Mouse (Mus musculus) neural tube, embryonic 10.5 days (tissue): ENCODE results near the gene Tstd3.
A peak's percentile ranks its signal among the peaks of the same experiment; 100 is the strongest.

Experiments used
- DNase-seq: peaks from one replicate; pipeline ENCODE4 v3.0.0-alpha.2; 2017; ENCODE audit warnings: low spot score; ENCODE audit errors: extremely low spot score

The Tstd3 gene

DNA sequence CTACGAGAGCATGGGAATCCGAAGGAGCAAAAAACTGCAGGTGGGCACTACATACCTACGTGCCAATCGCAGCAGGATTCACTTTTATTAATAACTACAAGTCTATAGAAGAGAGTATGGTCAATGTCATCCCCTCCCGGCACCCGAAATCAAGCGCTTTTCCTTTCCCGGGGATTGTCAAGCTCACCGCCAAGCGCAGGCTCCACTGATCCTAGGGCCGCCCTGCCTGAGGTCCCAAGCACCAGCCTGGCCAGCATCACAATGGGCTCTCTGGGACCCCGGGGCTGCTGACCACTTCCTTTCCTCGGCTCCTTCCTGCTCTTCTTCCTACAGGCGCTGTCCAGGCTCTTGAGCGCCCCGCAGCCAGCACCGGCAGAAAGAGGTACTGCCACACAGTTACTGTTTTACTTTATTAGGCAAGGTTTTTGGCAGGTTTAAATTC is at the start of gene Tstd3, which contains the start of gene Usp45:
Gene Tstd3, minus strand, starts transcription at position 350 of the 442 bp plus-strand sequence.
Gene Usp45, plus strand, starts transcription at position 294 of the 442 bp plus-strand sequence.
- DNase-seq: peak; percentile 78

DNA sequence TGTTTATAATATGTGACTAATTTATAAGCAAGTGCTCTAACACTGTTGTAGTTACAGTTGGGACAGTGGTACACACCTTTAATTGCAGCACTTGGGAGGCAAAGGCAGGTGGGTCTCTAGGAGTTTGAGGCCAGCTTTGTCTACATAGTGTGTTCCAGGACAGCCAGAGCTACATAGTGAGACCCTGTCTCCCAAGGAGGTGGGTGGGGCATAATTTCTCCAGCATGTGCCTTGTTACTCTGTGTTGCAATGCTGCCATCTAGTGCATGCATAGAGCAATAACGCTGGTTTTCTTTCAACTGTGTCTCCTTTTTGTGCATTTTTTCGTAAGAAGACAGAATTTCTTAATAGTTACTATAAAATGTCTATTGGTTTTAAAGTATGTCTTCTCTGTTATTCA is 47.0 kb upstream of the Tstd3 start:
- peak; percentile 40 for DNase-seq

DNA sequence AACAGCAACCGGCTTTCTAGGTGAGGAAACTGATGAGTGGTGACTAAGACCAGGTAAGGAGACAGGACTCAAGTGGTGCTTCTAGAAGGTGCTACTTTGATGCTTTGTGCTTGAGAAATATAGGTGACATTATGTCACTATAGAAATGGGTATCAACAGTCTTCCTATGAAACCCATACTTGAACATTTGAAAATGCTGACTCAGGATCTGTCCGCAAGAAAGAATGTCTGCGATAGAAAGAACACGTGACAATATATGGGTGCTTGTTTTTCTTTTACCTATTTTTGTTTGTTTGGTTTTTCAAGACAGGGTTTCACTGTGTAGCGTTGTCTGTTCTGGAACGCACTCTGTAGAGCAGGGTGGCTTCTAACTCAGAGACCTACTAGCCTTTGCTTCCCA is 45.6 kb upstream of the Tstd3 start:
- no peak for DNase-seq

DNA sequence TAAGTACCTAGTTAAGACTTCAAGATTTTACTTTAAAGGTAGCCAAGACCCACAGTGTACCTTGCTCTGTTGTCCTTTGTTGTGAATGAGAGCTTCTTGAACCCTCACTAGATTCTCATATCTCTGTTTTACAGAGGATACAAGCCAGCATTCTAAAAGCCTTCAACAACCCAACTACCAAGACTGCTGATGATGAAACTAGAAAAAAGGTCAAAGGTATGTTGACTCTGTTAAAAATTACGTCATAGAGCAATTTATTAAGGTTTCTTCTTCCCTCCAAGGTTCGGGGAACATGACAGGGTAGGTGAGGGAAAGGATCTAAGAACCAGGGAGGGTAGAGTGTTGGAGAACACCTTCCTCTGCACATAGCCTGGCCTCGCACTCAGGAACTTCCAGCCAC is 43.6 kb upstream of the Tstd3 start:
- DNase-seq: no peak

DNA sequence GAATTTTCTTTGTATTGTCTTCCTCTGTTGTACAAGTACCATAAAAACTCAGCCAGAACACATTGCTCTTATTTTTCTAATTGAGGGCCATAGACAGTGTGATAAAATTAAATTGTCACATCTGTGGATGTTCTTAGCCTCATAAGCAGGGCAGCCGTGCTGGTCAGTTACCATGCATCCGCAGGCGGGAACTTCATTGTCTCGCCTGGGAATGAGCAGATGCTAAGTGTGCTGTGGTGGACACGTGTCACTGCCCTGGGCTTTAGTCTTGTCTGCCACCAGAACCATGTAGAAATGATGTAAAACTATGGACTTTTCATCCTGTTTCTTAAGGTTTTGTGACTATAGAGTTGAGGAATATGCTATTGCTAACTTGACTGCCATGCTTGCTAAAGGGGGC is 40.2 kb upstream of the Tstd3 start:
- DNase-seq: no peak

DNA sequence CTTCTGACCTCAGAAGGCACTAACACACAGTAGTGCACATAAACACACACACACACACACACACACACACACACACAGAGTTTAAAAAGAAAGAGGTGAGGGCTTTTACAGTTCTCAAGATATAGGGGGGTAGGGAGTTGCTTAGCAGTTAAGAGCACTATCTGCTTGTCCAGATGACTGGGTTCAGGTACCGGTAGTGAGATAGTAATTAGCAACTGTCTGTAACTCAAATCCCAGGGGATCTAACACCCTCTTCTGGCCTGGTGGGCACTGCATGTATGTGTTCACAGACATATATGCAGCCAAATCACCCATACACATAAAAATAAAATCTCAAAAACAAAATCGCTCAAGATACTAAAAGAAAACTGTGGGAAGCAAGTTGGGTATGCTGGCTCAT is 34.6 kb upstream of the Tstd3 start:
- no peak for DNase-seq

DNA sequence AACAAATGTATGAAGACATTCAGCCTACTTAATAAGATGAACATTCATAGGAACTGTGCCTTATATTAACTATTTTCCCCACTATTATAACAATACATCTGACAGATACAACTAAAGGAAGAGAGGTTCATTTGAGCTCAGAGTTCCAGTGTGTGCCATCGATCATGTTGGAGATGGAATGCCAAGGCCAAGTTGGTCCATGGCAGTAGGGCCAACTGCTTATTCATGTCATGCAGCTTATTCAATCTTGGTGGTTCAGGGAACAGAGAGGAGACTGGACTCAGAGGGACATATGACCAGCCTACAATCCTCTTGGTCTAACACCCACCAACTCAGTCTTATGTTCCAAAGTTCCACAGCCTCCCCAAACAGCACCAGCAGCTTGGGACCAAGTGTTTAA is 34.0 kb upstream of the Tstd3 start:
- no peak for DNase-seq

DNA sequence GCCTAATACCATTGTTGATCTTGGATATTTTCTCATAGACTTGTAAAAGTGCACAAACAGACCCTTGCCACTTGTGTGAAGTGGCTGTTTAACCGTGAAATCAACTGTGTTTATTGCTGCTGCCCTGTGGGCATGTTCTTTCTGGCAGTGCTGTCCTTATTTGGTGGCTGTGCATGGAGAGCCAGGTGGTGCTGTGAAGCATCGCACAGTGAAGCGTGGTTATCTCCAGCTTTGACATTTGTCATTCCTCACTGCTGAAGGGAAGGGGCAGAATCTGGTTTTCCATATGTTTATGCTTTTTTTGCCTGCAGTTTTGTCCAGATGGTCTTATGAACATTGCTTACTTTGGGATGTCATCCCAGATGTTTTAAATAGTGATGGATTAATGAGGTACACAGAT is 26.6 kb upstream of the Tstd3 start:
- no peak for DNase-seq

DNA sequence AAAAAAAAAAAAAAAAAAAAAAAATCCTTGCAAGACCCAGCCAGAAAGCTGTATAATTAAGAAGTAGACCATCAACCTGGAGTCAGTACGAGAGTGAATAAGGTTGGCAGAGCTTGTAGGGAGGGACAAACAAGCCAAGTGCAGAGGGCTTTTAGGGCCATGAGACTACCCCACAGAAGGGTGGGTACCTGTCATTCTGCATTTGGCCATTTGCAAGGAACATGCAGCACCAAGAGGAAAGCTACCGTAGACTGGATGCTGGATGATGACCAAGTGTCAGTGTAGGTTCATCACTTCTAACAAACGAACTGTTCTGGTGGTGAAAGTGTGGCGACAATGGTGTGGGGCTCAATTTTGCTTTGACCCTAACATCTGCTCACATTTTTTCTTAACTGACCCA is 22.8 kb upstream of the Tstd3 start:
- no peak for DNase-seq

DNA sequence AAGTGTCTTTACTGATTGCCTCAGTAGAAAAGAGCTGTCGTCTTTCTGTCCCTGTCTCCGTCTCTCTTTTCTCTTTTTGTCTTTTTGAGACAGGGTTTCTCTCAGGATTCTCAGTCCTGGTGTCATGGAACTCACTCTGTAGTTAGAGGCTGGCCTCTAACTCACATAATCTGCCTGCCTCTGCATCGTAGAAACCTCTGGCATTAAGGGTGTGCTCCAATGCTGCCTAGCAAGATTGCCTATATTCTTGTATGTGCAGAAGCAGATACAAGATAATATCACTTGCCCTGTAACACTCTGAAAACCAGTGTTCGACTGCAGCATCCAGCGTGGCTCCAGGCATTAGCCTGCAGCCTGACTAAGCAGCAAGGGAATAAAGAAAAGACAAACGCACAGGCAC is 21.9 kb upstream of the Tstd3 start:
- no peak for DNase-seq

DNA sequence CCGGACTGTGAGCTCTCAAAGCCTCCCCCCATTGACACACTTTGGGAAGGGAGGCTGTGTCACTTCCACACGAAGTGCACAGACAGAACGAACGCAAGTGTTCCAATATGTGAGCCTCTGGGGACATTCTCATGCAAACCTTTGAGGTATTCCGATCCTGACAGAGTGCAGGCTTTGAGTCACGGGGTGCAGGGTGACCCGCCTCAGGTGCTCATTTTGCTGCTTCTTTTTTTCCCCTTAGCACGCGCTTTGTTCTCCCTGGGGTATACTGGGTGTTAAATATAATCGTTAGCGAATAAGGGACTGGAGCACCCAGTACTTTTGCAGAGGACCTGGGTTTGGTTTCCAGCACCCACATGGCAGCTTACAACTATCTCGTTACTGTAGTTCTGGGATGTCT is 19.3 kb upstream of the Tstd3 start:
- no peak for DNase-seq

DNA sequence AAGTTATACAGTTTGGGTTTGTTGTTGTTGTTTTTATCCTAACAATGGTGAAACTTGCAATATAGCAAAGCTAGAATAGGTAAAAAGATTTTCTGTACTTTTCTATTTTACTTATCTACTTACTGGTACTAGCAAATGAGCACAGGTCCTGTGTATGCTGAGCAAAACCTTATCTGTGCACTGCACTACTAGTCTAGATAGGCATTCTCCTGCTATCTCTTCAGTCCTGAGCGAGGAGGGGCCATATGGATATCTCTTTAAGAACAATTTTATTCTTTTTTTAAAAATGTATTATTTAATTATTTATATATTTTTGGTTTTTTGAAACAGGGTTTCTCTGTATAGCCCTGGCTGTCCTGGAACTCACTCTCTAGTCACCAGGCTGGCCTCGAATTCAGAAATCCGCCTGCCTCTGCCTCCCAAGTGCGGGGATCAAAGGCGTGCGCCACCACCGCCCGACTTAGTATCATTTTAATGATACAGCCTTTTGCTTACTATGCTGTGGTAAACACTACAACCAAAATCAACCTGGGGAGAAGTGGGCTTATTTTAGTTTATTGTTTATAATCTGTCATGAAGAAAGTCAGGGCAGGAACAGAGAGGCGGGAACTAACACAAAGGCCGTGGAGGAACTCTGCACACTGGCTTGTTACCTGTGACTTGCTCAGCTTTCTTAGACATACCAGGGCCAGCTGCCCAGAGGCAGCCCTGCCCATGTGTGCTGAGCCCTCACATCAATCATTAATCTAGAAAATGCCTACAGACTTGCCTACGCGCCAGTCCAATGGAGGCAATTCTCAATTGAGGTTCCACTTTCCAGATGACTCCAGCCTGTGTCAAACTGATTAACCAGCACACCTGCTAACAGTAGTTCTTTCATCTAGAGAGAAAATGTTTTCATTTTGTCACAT is 14.1 kb upstream of the Tstd3 start:
- DNase-seq: no peak

DNA sequence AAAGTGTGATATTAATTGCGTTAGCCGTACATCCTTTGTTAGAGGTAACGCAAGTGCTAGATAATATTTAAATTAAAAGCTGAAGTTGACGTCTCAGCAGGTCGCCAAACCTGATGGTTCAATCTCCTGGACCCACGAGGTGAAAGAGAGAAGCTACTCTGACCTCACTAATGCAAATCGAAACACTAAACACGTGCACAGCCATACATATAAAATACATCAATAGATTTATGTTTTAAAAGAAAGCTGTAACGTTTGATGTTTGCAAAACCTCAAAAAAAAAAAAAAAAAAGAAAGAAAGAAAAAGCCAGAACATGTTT is 9.9 kb upstream of the Tstd3 start:
- DNase-seq: no peak

DNA sequence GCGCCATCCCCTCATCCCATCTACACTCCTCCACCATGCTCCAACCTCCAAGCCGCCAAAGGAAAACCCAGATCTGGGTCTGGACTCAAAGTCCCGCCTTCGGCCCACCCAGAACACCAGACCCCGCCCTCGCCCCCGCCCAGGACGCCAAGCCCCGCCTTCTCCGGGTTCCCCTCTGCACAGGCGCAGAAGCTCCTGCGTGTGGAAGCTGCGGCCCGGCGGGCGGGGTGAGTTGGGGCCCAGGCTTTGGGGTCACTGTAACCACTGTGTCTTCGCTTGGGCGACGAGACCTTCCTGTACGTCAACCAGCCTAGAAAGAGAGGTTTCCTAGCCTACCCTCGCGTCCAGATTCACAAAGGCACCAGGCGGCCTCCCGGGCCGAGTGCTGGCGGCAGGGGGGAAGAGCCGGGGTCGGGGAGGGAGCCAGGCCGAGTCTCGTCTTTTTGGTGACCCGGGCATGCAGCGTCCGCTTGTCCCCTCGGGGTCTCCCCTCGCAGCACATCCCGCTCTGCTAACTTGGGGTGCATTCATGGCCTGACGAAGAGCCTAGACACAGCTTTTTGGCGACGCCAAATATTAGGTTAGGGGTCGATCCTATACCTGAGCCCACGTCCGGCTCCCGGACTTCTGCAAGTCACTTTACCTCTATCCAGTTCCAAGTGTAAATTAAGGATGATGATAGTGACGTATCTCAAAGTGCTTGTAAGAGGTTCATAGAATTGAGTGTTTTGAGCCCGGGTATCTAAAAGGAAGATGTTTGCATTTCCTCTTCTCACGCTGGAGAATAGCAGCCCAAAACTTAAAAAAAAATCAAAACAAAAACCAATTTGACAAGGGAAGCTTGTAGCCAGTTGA is 9.3 kb upstream of the Tstd3 start:
- DNase-seq: peak; percentile 94

DNA sequence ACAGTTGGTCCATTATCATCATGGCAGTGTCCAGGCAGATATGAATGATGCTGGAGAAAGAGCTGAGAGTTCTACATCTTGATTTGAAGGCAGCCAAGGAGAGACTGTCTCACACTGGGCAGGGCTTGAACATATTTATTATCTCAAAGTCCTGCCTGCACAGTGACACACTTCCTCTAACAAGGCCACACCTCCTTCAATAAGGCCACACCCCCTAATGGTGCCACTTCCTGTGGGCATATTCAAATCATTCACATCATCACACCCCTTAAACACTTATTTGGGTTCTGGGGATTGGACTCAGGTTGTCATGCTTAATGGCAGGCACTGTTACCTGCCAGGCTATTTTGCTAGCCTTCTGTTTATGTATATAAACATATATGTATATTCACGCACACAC is 5.3 kb upstream of the Tstd3 start:
- no peak for DNase-seq

DNA sequence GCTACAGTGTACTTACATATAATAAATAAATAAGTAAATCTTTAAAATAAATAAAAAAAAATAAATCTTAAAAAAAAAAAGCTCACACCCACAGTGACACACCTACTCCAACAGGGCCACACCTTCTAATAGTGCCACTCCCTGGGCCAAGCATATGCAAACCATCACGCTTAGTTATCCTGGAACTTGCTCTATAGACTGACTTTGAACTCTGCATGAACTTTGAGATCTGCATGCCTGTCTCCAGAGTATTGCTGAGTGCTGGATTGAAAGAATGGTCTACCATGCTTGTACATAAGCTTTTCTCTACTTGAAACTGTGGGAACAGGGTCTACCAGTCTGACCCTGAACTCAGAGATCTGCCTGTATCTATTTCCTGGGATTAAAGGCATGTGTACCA is 4.1 kb upstream of the Tstd3 start:
- no peak for DNase-seq

DNA sequence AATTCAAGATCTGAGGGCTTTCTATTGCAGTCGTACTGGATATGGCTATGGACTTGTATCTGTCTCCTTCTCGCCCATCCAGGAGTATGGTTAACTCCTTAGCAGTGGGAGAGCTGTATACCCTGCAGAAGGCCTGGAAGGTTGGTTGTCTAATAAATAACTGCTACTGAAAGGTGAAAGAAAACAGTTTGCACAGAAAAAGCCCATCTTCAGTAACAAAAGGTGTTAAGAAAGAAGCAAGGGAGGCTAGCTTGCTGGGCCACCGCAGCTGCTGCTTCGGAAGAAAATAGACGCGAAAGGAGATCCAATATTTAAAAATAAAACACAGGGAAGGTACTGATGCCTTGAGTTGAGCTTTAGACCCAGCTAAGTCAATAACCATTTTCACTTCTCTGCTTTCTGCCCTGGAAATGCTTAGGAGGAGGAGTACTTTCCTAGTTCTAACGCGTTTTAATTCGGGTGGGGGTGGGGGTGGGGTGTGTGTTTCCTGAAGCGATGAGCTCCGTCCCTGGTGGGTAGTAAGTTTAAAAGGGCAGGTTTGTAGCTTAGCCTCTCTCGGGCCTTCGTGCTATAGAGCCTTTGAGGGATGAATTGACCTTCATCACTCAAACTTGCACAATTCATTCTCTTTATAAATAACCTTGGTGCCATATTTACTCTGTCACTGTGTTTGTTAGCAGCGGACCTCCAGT is 695 bp downstream of the Tstd3 start:
- no peak for DNase-seq

DNA sequence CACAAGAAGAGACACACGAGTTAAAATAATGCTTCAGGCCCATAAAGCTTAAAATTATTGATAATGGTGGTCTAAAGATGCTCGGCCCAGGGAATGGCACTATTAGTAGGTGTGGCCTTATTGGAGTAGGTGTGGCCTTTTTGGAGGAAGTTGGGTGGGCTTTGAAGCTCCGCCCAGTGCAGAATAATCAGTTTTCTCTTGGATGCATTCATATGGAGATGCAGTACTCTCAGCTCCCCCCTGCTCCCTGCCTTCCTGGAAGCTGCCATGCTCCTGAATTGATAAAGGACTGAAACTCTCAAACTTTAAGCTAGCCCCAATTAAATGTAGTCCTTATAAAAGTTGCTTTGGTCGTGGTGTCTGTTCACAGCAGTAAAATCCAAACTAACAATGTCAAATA is 3.2 kb downstream of the Tstd3 start:
- DNase-seq: no peak

DNA sequence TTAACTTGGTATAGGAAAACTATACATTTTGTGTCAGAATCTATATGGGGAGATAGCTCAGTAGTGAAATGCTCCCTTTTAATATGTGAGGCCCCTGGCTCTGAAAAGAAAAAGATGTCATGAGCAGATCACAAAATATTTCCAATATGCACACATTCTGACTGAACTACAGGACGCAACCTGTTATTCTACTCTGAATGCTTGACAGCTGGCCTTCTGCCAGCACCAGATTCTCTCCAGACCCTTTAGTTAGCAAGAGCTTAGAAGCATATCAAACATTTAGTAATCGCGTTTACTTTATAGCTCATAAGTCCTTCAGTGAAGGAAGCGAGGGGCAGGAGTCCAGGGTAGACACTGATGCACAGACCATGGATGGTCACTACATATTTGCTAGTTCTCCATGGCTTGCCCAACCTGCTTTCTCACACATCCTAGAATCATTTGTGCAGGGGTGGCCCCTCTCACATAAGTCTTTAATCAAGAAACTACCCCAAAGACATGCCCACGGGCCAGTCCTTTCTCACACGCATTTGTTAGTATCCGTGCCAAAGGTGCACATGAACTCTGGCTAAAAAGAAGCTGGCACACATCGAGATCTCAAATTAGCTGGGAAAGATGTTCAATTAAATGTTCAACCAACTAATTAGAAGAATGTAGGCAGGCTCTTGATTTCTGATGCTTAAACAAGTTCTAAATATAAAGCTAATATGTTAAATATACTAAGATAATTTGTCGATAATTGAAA is 5.4 kb downstream of the Tstd3 start:
- DNase-seq: no peak

DNA sequence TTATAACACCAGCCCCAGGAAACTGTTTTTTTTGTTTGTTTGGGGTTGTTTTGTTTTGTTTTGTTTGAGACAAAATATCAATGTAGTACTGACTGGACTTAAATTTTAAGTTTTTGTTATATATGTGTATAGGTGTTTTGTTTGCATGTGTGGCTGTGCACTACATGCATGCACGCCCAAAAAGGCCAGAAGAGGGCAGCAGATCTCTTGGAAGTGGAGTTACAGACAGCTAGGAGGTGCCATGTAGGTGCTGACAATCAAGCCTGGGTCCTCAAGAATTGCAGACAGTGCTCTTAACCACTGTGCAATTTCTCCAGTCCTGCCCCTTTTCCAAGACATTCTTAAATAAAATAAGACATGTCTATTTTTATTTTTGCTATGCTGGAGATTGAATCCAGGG is 8.2 kb downstream of the Tstd3 start:
- no peak for DNase-seq

DNA sequence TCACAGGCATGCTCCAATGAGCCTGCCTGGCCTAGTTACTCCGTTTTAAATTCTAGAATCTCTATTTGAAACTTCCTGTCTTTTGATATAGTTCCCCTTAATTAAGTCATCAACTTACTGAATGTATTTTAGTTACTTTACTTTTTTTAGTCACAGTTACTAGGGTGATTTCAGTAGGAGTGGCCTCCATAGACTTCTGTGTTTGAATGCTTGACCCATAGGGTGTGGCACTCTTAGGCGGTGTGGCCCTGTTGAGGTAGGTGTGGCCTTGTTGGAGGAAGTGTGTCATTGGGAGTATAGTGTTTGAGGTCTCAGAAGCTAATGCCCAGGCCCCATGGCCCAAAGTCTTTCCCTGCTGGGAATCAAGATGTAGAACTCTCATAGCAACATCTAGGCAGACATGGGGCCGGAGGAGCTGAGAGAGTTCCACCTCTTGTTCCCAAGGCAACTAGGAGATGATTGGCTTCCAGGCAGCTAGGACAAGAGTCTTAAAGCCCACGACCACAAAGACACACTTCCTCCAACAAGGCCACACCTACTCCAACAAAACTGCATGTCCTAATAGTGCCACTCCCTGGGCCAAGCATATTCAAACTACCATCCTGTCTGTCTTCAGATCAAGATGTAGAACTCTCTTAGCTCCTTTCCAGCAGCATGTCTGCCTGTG is 11.8 kb downstream of the Tstd3 start:
- no peak for DNase-seq
